Mouse (Mus musculus): ENCODE measurements around the gene Ccdc88a. TPM values are rescaled to one million over a fixed set of nuclear protein-coding genes. Genes with fewer than 3 reads are reported as not detected.

Ccdc88a gene
- polyA plus RNA-seq, 1 experiment from 2014 or later: 19.4 TPM

DNA sequence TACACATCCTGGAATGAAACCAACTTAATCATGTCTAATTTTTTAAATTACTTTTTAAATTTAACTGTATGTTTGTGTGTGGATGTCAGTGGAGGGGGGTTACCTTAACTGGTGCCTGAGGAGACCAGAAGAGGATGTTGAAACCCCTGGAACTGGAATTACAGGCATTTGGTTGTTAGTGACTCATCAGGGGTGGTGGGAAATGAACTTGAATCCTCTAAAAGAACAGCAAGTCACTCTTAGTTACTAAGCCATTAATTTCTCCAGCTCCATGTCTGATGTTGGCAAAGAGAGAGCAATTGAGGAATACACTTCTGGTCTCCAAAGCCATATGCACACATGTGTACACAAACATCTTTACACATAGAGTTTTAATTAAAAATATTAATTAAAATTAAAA is 101.2 kb downstream of the Ccdc88a start:
- ATAC-seq (ENCODE audit: insufficient number of reproducible peaks, insufficient read depth, low FRiP score, low read depth): no peak
- no peak overlapping the region for H3K9ac ChIP-seq (ENCODE audit: low read length)
- no peak overlapping the region for H3K27ac ChIP-seq (replicated peaks in 1 of 2; ENCODE audit: control insufficient read depth in 1 of 2, insufficient read depth in 1 of 2, low read depth in 2 of 2, low read length in 2 of 2)
- H3K36me3 ChIP-seq (ENCODE audit: control insufficient read depth, insufficient read depth, low read length): peaks cover 37% of the 10 kb centered on the region
- no peaks in the 10 kb centered on the region for H3K4me1 ChIP-seq (ENCODE audit: control insufficient read depth in 2 of 2, insufficient read depth in 2 of 2, low read length in 2 of 2)
- H3K27me3 ChIP-seq (ENCODE audit: control insufficient read depth, insufficient read depth, low read length): no peaks in the 10 kb centered on the region
- H3K4me3 ChIP-seq (ENCODE audit: control insufficient read depth in 1 of 2, insufficient read depth in 1 of 2, low read depth in 1 of 2, low read length in 2 of 2): no peak overlapping the region
- no peak overlapping the region for H3K4me2 ChIP-seq (ENCODE audit: low read length)
- H3K9me3 ChIP-seq (ENCODE audit: control insufficient read depth, low read length): no peaks in the 10 kb centered on the region

DNA sequence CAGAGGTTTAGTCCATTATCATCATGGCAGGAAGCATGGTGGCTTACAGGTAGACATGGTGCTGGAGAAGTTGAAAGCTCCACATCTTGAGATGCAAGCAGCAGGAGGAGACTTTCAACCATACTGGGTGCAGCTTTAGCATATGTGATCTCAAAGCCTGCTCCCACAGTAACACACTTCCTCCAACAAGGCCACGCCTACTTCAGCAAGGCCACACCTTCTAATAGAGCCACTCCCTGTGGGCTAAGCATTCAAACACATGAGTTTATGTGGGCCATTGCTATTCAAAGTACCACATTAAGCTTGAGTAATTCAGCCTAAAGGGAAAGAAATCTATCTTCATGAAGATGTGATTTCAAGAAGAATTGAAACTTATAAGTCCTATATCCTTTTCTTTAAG is 119.7 kb downstream of the Ccdc88a start:
- ATAC-seq (ENCODE audit: insufficient number of reproducible peaks, insufficient read depth, low FRiP score, low read depth): no peak
- no peaks in the 10 kb centered on the region for H3K4me1 ChIP-seq (ENCODE audit: control insufficient read depth in 2 of 2, insufficient read depth in 2 of 2, low read length in 2 of 2)
- H3K27ac ChIP-seq (replicated peaks in 1 of 2; ENCODE audit: control insufficient read depth in 1 of 2, insufficient read depth in 1 of 2, low read depth in 2 of 2, low read length in 2 of 2): no peak overlapping the region
- H3K4me3 ChIP-seq (ENCODE audit: control insufficient read depth in 1 of 2, insufficient read depth in 1 of 2, low read depth in 1 of 2, low read length in 2 of 2): no peak overlapping the region
- WGBS: 97% methylated on average over 1 of the region's 1 CpGs
- no peak overlapping the region for H3K4me2 ChIP-seq (ENCODE audit: low read length)
- no peak overlapping the region for H3K9ac ChIP-seq (ENCODE audit: low read length)
- H3K9me3 ChIP-seq (ENCODE audit: control insufficient read depth, low read length): no peaks in the 10 kb centered on the region
- peaks cover 48% of the 10 kb centered on the region for H3K36me3 ChIP-seq (ENCODE audit: control insufficient read depth, insufficient read depth, low read length)
- H3K27me3 ChIP-seq (ENCODE audit: control insufficient read depth, insufficient read depth, low read length): no peaks in the 10 kb centered on the region

DNA sequence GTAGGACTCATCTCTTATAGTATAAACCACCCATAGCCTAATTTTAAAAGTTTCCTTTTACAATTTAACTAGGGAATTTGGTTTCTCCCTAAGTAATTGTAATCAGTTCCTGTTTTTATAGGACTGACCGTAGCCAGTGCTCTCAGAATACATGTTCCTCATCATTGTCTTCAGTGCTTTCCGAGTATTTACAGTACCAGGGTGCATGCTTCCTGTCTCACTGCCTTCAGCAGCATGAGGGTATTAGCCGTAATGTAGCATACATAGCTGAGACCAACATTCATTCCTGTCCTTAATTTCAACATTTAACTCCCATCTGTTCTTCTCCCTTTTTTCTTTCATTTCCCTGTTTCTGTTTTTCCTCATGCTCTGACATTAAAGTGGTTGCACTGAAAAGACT is 123.5 kb downstream of the Ccdc88a start:
- Histone ChIP-seq H3K27me3 (ENCODE audit: control insufficient read depth, insufficient read depth, low read length) (no peaks in the 10 kb centered on the region), H3K27ac (replicated peaks in 1 of 2; ENCODE audit: control insufficient read depth in 1 of 2, insufficient read depth in 1 of 2, low read depth in 2 of 2, low read length in 2 of 2) (no peak overlapping the region), H3K36me3 (ENCODE audit: control insufficient read depth, insufficient read depth, low read length) (peaks cover 48% of the 10 kb centered on the region), H3K4me3 (ENCODE audit: control insufficient read depth in 1 of 2, insufficient read depth in 1 of 2, low read depth in 1 of 2, low read length in 2 of 2) (no peak overlapping the region), H3K9ac (ENCODE audit: low read length) (no peak overlapping the region), H3K4me2 (ENCODE audit: low read length) (no peak overlapping the region), H3K4me1 (ENCODE audit: control insufficient read depth in 2 of 2, insufficient read depth in 2 of 2, low read length in 2 of 2) (no peaks in the 10 kb centered on the region), H3K9me3 (ENCODE audit: control insufficient read depth, low read length) (no peaks in the 10 kb centered on the region)
- WGBS: 73% methylated on average over 3 of the region's 3 CpGs
- no peak for ATAC-seq (ENCODE audit: insufficient number of reproducible peaks, insufficient read depth, low FRiP score, low read depth)

DNA sequence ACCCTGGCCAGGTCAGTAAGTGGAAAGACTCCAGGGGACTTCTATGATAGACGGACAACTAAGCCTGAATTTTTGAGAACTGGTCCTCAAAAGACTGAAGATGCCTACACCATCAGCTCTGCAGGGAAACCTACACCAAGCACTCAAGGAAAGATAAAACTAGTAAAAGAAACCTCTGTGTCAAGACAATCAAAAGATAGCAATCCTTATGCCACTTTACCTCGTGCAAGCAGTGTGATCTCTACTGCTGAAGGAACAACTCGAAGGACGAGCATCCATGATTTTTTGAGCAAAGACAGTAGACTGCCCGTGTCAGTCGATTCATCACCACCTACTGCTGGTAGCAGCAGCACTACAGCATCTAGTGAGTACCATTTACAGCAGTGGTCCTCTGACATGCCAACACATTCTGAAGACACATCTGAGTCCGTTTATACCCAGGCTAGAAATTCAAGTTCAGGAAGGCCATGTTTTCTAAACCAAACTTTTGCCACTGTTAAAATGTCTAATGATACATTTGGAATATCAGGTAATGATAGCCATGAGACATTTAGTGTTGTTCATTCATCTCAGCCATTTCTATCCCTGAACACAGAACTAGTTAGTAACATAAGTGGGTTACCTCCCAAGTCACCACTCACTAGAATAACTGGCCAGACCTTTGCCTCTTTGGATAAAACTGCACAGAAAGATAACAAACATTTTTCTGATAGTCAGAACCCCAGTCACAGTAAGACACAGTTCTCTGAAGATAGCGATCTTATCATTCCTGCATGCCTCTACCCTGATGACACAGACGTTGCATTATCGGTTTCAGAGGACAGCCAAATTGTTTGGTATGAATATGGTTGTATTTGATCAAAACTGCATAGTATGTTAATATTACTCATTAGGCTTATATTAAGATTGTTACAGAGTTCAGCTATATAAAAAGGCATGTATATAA is 130.8 kb downstream of the Ccdc88a start:
- H3K36me3 ChIP-seq (ENCODE audit: control insufficient read depth, insufficient read depth, low read length): peaks cover 51% of the 10 kb centered on the region
- ATAC-seq (ENCODE audit: insufficient number of reproducible peaks, insufficient read depth, low FRiP score, low read depth): no peak
- no peaks in the 10 kb centered on the region for H3K27me3 ChIP-seq (ENCODE audit: control insufficient read depth, insufficient read depth, low read length)
- H3K4me3 ChIP-seq (ENCODE audit: control insufficient read depth in 1 of 2, insufficient read depth in 1 of 2, low read depth in 1 of 2, low read length in 2 of 2): no peak overlapping the region
- H3K4me2 ChIP-seq (ENCODE audit: low read length): no peak overlapping the region
- no peaks in the 10 kb centered on the region for H3K9me3 ChIP-seq (ENCODE audit: control insufficient read depth, low read length)
- H3K4me1 ChIP-seq (ENCODE audit: control insufficient read depth in 2 of 2, insufficient read depth in 2 of 2, low read length in 2 of 2): no peaks in the 10 kb centered on the region
- 82% methylated on average over 10 of the region's 10 CpGs for WGBS
- no peak overlapping the region for H3K27ac ChIP-seq (replicated peaks in 1 of 2; ENCODE audit: control insufficient read depth in 1 of 2, insufficient read depth in 1 of 2, low read depth in 2 of 2, low read length in 2 of 2)
- H3K9ac ChIP-seq (ENCODE audit: low read length): no peak overlapping the region

DNA sequence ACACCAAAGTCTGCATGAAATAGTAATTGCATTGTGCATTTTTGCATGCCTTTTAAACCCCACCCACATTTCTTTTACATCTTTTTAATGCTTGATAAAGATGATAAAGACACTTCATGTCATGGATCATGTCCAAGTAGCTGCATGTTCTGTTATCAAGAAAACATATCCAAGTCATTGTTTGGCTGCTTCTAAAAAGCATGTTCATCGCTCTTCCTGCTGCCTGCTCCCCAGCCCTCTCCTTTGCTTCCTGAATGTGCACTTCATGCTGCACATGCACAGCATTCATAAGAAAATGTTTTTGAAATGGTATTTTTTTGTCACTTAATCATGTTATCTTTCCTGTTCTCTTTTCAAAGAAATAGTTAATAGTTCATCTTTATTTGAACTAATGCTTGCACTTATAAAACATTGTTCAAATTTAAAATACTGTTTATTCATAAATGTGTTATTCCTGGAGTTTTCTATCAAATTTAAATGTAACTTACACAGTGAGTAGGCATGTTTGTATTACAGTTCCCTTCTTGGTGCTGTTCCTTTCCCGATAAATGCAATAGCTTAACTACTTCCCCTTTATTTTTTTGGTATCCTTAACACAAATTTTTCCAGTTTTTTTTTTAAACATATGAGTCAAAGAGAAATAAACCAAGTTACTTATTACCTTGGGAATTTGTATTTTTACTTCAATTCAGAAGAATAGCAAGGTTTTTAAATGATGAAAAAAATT is 131.6 kb downstream of the Ccdc88a start:
- Histone ChIP-seq H3K4me3 (ENCODE audit: control insufficient read depth in 1 of 2, insufficient read depth in 1 of 2, low read depth in 1 of 2, low read length in 2 of 2) (no peak overlapping the region), H3K36me3 (ENCODE audit: control insufficient read depth, insufficient read depth, low read length) (peaks cover 45% of the 10 kb centered on the region), H3K9ac (ENCODE audit: low read length) (no peak overlapping the region), H3K9me3 (ENCODE audit: control insufficient read depth, low read length) (no peaks in the 10 kb centered on the region), H3K27me3 (ENCODE audit: control insufficient read depth, insufficient read depth, low read length) (no peaks in the 10 kb centered on the region), H3K4me1 (ENCODE audit: control insufficient read depth in 2 of 2, insufficient read depth in 2 of 2, low read length in 2 of 2) (no peaks in the 10 kb centered on the region), H3K4me2 (ENCODE audit: low read length) (no peak overlapping the region), H3K27ac (replicated peaks in 1 of 2; ENCODE audit: control insufficient read depth in 1 of 2, insufficient read depth in 1 of 2, low read depth in 2 of 2, low read length in 2 of 2) (no peak overlapping the region)
- 83% methylated on average over 2 of the region's 2 CpGs for WGBS
- ATAC-seq (ENCODE audit: insufficient number of reproducible peaks, insufficient read depth, low FRiP score, low read depth): no peak

DNA sequence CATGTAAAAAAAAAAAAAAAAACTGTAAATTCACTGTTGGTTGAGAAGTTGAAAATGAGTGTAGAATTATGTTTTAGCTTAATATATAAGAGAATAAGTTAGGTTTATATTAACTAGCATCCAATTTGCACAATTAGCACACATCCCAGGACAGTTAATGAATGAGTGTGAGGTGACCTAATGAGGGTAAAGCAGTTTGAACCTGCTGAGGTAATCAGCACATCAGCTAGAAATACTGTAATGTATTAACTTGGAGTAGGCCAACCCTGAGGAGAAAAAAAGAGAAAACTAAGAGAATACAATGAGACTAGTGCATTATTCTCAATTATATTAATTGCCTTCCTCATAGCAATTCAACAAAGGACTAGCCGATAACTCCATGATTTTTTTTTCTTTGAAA is 136.0 kb downstream of the Ccdc88a start:
- 96% methylated on average over 1 of the region's 1 CpGs for WGBS
- no peak overlapping the region for H3K4me3 ChIP-seq (ENCODE audit: control insufficient read depth in 1 of 2, insufficient read depth in 1 of 2, low read depth in 1 of 2, low read length in 2 of 2)
- no peak overlapping the region for H3K9ac ChIP-seq (ENCODE audit: low read length)
- peaks cover 46% of the 10 kb centered on the region for H3K36me3 ChIP-seq (ENCODE audit: control insufficient read depth, insufficient read depth, low read length)
- no peaks in the 10 kb centered on the region for H3K9me3 ChIP-seq (ENCODE audit: control insufficient read depth, low read length)
- no peak overlapping the region for H3K27ac ChIP-seq (replicated peaks in 1 of 2; ENCODE audit: control insufficient read depth in 1 of 2, insufficient read depth in 1 of 2, low read depth in 2 of 2, low read length in 2 of 2)
- H3K4me1 ChIP-seq (ENCODE audit: control insufficient read depth in 2 of 2, insufficient read depth in 2 of 2, low read length in 2 of 2): peaks cover 2 to 4% of the 10 kb centered on the region in 2 experiments; a peak in 2 of 4 replicates
- no peaks in the 10 kb centered on the region for H3K27me3 ChIP-seq (ENCODE audit: control insufficient read depth, insufficient read depth, low read length)
- H3K4me2 ChIP-seq (ENCODE audit: low read length): no peak overlapping the region
- no peak for ATAC-seq (ENCODE audit: insufficient number of reproducible peaks, insufficient read depth, low FRiP score, low read depth)

DNA sequence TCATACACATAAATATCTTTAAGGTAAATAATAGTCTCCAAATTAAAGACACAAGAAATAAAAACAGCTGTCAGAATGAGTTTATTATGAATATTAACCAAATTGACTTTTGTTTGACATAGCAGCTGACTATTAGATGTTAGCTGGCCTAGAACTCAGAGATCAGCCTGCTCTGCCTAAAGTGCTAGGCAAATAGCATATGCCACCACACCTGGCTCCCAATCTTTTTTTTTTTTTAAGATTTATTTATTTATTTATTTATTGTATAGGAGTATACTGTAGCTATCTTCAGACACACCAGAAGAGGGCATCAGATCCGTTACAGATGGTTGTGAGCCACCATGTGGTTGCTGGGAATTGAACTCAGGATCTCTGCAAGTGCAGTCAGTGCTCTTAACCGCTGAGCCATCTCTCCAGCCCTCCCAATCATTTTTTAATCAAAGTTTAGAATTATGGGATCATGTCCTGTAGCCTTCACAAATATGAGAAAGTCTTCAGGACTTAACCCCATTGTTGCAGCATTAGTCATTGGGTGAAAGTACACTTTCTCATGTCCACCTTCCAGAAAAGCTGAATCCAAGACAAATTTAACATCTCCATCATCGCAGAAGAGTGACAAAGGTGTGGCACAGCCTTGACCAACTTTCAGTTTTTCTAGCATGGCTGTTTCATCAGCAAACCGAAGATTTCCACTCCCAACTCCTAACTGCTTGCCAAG is 139.5 kb downstream of the Ccdc88a start:
- H3K27me3 ChIP-seq (ENCODE audit: control insufficient read depth, insufficient read depth, low read length): no peaks in the 10 kb centered on the region
- H3K4me3 ChIP-seq (ENCODE audit: control insufficient read depth in 1 of 2, insufficient read depth in 1 of 2, low read depth in 1 of 2, low read length in 2 of 2): no peak overlapping the region
- H3K36me3 ChIP-seq (ENCODE audit: control insufficient read depth, insufficient read depth, low read length): peaks cover 26% of the 10 kb centered on the region
- peaks cover 4% of the 10 kb centered on the region in 2 experiments; a peak in 2 of 4 replicates for H3K4me1 ChIP-seq (ENCODE audit: control insufficient read depth in 2 of 2, insufficient read depth in 2 of 2, low read length in 2 of 2)
- no peaks in the 10 kb centered on the region for H3K9me3 ChIP-seq (ENCODE audit: control insufficient read depth, low read length)
- no peak overlapping the region for H3K4me2 ChIP-seq (ENCODE audit: low read length)
- ATAC-seq (ENCODE audit: insufficient number of reproducible peaks, insufficient read depth, low FRiP score, low read depth): no peak
- no peak overlapping the region for H3K9ac ChIP-seq (ENCODE audit: low read length)
- WGBS: 92% methylated on average over 4 of the region's 4 CpGs
- H3K27ac ChIP-seq (replicated peaks in 1 of 2; ENCODE audit: control insufficient read depth in 1 of 2, insufficient read depth in 1 of 2, low read depth in 2 of 2, low read length in 2 of 2): no peak overlapping the region
